Mouse (Mus musculus): ENCODE results near the gene Nav2.

- TF ChIP-seq CTCF (IDR thresholded peaks at IDR 0.05 in 2 of 3, conservative IDR thresholded peaks at IDR 0.05 in 1 of 3; ENCODE audit: control insufficient read depth in 1 of 3, insufficient read depth in 1 of 3, low read depth in 2 of 3, low read length in 3 of 3, poor library complexity in 1 of 3, severe bottlenecking in 1 of 3) = no peak
- no peak for TF ChIP-seq MAFK (IDR thresholded peaks at IDR 0.05; ENCODE audit: borderline replicate concordance, low read depth, low read length)
- no peak for TF ChIP-seq ZNF384 (IDR thresholded peaks at IDR 0.05; ENCODE audit: low read depth, low read length)
- TF ChIP-seq MAX (IDR thresholded peaks at IDR 0.05; ENCODE audit: low read length) = no peak
- no peak for TF ChIP-seq EP300 (IDR thresholded peaks at IDR 0.05; ENCODE audit: low read depth in 1 of 2, low read length in 2 of 2)
- TF ChIP-seq KAT2A (conservative IDR thresholded peaks at IDR 0.05; ENCODE audit: low read depth, low read length) = no peak
- no peak for TF ChIP-seq SIN3A (IDR thresholded peaks at IDR 0.05; ENCODE audit: low read length)
- no peak for TF ChIP-seq MYC (IDR thresholded peaks at IDR 0.05; ENCODE audit: low read depth, low read length)
Observed at GRCm38 (mm10) chr7:49499598-49499997, 591.1 kb downstream of the Nav2 start.

Data from MEL (cell line).